Mouse (Mus musculus) layer of hippocampus, postnatal 36 days (tissue): ENCODE data around the gene Rbks. TPM values are rescaled to one million over a fixed set of nuclear protein-coding genes. Genes with fewer than 3 reads are reported as not detected.
A peak's percentile ranks its signal among the peaks of the same experiment; 100 is the strongest.
"Not testable (repeated sequence)": the region's sequence is repeated elsewhere in the genome, so short reads cannot be mapped to it uniquely, and the experiment has no call there.

Experiments
- DNase-seq, 2 experiments: peaks; one replicate each; pipeline ENCODE4 v3.0.0; 2022
- total RNA-seq, 2 experiments: library from RNA; stranded (reverse); gene quantifications; 2 replicates each; pipeline ENCODE4 v1.2.3; 2021

Gene Rbks
- total RNA-seq, 2 experiments from 2014 or later: 3.4 to 4.2 TPM

DNA sequence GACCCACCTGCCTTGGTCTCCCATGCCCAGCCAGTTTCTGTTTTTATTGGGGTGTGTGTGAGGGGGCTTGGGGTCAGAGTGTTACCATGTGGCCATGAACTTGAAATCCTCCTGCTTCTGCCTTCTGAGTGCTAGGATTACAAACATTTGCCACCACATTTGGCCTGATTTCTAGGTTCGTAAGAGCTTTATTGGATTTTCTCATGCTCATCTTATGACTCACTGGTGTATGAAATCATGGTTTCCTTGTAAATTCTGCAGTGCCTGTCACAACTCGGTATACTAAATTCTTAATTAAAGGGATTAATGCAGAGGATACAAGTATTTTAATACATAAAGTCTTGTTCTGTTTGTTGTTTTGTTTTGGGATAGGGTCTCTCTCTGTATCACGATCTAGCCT is 77.1 kb downstream of the Rbks start:
- no peak for DNase-seq

DNA sequence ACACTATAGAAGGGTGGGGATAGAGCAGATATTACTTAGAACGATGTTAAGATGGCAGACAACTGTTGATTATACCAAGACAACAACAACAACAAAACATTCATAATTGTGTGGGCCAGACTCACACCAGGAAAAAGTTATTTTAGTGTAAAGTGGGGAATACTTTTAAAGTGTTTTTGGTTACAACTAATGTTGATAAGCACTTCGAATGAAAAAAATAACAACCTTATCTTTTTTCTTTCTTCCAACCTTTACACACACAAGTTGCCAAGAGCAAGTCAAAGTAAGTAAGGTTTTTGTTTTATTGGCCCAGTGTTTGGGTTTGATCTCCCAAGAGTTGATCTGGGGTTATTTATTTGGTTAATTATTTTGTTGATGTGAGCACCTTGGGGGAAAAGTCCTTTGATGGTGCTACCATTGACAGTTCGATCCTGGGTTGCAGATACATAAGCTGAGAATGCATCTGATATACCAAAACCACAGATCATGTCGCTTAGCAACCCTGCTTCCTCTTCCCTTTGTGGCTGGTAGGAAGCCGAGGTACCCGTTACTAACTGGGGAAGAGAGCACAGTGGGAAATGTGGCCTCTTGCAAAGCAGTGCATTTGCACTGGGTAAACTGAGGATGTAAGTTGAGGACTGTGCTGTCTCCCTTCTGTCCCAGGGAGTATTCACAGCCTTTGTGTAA is 82.9 kb downstream of the Rbks start:
- DNase-seq: no peak

DNA sequence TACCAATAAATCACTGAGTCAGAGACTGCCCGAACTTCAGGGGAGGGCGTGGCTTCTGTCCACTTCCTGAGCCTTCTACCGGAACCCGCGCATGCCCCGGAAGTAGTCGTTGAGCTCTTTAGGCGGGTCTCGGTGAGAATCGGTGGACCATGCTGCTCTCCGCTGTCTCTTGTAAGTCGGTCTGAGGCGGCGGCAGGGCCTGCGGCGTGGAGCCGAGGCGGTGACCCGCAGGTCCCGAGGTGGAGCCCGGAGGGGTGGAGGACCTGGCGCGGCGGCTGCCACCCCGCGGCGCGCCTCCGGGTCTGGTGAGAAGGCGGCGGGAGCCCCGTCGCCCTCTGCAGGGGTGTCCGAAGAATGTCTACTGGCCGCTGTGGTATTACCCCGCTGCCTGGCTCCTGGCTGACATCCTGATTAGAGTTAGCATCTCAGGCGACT is 83.6 kb downstream of the Rbks start:
- peak; percentile 74 to 78 for DNase-seq

DNA sequence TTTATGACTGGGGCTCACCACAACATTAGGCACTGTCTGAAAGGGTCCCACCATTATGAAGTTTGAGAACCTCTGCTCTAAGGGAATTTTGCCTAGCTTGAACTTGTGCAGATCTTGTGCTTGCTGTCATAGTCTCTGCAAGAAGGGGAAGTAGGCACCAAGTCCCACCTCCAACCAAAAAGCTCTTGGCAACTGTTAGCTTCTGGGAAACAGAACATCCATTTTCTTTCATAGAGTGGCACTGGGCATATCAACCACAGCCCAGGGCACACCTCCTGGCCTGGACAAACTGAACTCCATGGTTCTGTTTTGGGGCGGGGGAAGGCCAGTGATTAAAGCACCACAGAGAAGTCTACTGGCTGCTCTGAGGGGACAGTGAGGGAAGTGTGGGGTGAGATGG is 86.2 kb downstream of the Rbks start:
- DNase-seq: no peak

DNA sequence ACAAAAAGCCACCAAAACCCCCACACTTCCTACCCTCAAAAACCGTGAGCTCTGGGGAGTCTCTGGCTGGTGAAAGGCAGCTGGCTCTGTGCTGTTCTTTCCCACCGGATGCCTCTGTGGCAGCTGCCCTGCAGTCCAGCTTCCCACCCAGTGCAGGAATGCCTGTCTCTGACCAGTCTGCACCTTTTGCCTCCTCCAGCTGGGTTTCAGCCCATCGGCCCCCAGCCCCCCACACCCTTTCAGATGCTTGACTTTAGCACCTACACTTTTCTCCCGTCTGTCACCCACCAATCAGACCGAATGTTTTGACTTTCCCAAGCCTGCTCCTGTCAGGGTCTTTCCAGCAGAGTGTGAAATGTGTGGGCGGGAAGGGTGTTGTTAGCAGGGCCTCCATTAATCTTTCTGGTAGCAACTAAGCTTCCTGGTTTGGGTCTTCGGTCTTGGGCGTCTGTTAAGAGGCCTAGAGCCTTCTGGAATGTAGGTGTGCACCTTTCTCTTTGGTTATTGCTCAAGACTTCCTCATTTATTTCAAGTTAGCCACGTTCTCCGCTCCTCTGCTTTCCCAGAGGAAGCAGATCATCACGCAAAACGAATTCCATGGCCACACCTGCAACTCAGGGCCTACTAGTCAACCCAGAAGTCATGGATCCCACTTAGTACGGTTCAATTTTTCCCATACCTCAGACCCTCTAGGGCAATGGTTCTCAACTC is 86.9 kb downstream of the Rbks start:
- no peak for DNase-seq

DNA sequence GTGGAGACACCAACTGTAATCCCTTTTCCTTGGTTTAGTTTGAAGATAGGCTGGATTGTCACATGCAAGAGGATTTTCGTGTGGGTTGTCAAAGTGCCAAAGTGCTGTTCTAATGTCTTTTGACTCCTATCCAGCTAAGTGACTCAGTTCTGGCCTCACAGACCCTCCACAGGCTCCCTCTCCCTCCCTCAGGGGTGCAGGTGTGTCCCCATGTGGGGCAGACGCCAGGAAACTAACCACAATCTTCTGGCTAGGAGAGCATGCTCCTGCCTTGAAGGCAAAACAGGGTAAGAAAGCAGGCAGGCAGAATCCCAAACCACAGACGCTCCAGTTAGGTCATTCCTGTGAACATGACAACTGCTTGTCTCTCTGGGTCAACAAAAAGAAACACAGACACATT is 91.3 kb downstream of the Rbks start:
- no peak for DNase-seq

DNA sequence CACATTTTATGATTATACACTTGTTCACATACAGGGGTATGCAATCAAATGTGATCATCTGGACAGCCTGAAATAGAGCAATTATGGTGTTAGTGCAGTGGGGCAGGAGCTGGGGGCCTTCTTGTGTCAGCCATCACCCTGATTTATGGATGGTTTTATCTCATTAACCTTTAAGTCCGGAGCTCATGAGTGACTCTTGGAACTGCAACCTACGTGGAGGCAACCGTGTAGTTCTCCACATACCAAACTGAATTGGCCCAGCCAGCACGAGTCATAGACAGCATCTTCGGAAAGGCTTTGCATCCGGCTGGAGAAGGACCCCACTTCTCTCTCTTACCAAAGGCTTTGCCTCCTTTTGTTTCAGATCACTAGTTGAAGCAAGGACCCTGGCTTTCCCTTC is 93.7 kb downstream of the Rbks start:
- DNase-seq: no peak

DNA sequence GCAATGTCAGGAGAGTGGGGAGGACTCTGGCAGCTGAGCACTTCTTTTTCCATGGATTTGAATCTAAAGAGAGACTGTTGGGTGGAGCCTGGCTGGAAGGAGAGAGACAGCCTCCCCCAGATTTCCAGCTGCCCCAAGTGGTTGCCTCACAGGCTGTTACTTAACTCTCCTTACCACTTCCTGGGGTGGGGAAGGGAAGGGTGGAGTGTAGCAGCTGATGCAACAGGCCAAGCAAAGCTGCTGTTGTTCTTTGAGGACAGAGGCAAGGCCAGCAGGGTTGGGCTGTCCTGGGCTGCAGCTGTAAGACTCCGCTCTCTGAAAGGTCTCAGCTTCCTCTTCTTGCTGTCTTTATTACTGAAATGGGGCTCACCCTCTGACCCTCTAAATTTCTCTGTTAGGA is 95.0 kb downstream of the Rbks start:
- peak; percentile 12 to 14 for DNase-seq

DNA sequence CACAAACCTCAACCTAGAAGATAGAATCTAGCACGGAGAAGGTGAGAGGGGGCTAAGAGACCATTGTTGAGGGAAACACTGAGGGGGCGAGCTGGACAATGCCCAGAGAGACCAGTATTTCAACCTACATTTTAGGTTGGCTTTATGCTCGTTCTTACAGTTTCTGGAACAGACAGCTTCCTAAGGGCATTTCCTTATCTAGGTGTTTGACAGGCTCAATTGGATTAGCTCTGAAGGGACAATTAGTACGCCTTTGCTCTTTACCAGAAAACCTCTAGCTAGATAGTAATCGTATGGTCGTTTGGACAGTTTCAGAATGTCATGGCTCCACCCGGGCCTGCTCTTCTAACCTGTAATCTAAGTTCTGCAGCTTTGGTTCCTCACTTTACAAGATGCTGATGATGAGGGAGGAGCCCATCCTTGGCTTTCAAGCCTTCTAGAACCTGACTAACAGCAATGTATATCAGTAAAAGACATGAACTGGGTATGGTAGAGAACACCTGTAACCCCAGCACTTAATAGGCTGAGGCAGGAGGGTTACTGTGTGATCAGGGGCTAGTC is 96.2 kb downstream of the Rbks start:
- DNase-seq: no peak

DNA sequence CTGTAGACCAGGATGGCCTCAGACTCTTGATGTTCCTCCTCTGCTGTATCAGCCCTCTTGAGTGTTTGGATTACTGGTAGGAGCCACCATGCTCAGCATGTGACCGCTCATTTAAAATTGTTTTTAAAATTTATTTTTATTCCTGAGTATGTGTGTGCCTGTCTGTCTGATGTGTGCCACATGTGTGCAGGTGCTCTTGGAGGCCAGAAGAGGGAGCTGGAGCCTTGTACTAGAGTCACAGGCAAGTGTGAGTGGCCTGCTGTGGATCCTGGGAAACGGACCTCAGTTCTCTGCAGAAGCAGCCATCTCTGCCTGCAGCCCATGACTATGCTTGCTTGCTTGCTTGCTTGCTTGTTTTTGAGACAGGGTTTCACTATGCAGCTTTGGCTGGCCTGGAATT is 98.3 kb downstream of the Rbks start:
- no peak for DNase-seq

DNA sequence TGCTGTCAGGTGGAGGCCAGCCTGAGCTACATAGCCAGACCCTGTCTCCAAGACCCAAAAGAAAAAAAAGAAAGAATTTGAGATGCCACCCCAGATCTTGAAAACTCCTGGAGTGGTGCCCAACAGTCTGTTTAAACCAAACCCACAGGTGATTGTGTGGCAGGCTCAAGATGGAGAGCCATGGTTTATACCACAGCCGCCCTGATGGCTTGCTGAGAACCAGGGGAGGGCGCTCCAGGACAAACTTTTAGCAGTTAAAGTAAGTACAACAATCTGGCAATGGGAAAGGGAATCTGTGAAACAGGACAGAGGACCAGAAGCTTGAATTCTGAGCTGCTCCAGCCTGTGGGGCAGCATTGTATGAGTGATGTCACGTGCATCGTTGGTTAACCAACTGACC is 98.8 kb downstream of the Rbks start:
- DNase-seq: no peak

DNA sequence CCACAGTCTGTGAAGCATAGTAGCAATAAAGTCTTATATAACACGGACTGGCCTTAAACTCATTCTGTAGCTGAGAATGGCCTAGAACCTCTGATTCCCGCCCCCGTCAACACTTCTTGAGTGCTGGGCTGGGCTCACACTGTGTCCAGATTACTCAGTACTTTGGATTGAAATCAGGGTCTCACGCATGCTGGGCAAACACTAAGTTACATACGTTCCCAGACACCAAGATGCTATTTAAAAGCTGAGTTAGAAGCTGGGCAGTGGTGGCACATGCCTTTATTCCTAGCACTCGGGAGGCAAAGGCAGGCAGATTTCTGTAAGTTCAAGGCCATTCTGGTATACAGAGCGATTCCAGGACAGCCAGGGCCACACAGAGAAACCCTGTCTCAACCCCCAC is 99.3 kb downstream of the Rbks start:
- DNase-seq: no peak

DNA sequence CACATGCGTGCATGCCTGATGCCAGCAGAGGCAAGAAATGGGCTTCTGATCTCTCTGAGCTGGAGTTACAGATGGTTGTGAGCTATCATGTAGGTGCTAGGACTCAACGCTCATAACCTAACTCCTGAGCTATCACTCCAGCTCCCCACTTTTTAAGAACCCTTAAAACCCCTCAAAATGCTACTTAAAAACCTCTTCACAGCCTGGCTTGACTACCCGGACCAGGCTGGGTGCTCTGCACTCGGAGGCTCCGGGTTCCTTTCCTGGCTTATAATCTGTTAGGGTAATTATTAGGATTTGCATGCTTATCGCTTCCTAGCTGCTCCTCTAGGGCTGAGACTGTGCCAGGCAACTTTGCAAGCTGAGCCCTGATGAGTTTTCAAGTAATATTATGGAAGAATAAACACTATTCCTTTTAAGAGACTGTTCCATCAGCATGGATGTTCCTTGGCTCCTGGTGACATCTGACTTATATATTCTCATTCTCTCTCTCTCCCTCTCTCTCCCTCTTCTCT is 99.9 kb downstream of the Rbks start:
- DNase-seq: no peak

DNA sequence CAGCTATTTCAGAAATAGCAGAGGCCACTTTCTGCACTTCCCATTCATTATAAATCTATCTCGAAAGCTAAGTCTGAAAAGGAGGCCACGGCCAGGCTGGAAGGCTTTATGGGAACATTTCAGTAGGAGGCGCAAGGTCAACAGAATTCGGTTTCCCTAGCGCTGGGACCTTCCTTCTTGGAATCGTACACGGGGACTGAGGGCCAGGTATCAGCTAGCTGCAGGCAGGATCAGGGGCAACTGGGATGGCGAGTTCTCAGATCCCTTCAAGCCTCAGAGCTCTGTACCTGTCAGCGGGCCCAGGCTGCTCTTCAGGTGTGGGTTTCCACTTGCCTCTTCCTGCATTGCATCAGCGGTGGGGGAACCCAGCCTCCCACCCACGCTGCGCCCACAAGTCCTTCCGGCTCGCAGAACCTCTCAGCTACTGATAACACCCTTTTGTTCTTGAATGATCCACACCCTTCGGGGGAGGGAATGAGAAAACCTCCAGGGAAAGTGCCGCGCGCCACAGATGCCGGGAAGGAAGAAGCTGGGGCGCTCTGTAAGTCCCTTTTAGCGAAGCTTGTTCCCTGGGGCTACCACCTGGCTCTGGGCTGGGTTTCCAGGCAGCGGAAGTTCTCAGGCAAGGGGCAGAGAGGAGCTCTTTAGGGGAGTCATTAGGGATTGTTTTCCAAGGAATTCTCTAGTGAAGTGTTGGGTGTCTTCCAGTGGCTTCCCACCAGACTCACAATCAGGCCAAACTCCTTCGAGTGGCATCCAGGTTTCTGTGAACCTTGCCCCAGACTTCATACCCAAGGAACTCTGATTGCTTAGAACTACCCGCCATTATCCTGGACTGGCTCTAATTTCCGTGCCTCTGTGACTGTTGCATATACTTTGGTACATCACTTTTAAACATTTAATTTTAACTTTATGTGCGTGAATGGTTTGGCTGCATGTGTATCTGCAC is 100.7 kb downstream of the Rbks start, which contains the start of gene Mrpl33:
Mrpl33 (plus strand) TSS at position 455 of the 949 bp plus-strand sequence.
- peak in 1 of 2 experiments; percentile 15 for DNase-seq

DNA sequence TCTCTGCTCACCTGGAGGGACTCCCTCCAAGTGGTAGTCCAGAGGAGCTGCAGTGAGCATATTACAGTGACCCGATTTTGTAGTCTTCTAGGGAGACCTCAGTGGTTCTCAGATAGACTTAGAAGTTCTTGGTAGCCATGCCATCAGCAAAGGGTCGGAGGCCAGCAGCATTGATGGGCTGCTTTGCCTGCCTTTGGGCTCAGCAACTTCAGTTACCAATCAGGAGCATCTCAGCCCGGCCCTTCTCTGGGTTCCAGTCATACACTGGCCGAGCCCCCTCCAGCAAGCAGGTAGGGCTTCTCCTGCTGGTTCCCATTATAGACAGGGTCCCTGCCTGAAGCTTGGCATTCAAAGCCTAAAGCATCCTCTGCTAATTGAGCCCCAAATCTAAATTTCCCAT is 101.6 kb downstream of the Rbks start:
- DNase-seq: no peak

DNA sequence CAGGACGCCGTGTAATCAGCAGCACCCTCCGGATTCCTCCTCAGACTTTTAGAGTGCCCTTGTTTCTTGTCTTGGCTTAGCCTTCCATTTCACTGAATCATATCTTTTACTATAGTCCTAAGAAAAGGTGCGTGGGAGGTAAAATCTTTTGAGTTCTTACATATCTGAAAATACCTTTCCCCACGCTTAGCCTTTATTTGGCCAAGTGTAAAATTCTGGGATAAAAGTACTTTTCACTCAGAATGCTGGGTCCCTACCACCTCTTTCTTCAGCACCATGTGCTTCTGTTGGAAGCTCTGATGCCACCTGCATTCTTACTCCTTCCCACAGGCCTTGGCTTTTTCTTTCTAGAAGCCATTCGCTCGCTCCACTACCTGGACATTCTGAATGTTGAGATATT is 106.3 kb downstream of the Rbks start:
- no peak for DNase-seq

DNA sequence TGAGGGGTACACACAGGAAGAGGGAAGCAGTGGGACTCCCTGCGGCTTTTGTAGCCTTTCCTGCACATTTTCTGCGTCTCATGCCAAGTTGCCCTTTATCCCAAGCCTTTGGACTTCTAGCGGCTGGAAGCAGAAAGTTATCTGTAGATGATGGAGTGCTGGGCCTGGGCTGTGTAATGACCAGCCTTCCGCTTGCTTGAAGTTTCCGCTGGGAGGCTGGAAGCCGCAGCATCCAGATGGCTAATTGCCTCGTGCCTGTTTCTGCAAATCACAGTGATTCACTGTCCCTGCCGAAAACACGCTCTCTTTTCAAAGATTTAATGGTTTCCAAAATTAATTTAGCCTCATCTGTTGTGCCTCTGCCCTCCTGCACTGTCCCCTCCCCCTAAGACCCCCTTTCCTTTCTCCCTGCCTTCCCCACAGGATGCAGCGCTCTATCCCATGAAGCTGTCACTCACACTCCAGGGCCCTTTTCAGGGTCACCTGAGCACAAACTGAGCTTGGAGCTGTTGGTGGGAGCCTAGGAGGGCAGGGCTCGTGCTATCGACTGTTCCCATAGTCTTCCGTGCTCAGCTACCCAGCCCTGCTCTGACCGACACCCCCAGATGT is 107.6 kb downstream of the Rbks start:
- peak in 1 of 2 experiments; percentile 33 for DNase-seq

DNA sequence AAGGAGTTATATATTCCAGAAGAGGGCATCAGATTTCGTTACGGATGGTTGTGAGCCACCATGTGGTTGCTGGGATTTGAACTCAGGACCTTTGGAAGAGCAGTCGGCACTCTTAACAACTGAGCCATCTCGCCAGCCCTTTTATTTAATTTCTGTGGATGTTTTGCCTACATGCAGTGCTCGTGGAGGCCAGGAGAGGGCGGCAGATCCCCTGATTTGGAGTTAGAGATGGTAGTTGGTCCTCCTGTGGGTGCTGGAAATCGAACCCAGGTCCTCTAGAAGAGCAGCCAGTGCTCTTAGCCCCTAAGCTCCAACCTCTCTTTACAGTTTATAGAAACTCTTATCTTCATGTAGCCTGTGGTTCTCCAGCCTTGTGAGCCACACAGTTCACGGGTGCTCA is 108.8 kb downstream of the Rbks start:
- DNase-seq: not testable (repeated sequence)

DNA sequence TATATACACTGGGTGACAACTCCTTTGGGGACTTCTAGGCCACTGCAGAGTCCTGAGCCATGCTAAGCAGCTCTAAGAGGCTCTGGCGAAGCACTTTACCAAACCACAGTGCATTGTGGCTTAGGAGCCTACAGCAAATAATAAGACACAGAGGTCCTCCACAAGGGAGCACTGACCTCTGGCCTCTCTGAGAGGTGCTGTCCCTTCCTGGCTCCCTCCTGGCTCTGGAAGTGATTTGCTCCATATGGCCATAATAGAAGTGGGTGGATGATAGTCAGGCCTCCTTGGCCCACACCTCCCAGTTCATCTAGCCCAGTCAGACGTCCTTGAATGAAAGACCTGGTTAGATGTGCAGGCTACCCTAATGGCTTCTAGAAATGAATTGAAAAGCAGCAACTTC is 109.4 kb downstream of the Rbks start:
- DNase-seq: no peak

DNA sequence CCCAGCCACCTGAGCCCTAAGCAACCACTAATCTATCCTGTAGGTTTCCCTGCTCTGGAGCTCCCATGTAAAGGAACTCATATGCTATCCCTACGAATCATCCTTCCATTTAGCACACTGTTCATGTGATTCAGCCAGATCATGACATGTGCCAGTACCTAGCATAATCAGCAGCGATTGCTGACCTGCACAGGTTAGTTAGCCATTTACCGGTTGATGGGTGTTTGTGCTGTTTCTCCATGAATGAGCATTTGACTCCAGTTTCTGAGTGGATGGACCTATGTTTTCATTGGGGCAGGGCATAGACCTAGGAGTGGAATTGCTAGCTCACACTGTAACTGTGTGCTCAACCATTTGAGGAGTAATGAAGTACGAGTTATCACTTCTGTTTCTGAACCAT is 111.9 kb downstream of the Rbks start:
- DNase-seq: no peak

DNA sequence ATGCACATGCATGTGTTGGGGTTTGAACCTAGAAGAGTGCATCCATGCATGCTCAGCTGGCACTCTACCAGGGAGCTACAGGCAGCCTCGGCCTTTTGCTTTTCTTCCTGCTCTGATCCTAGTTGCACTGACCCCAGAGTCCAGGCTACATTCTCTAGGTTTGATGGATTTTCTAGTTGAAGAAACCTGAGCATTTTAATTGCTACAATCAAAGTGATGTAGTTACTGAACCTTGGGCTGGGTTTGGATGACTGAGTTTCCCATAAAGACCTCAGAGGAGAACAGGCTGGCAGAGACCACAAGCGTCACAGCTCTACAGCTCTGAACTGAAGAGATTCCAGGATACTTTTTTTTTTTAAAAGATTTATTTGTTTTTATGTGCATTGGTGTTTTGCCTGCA is 114.2 kb downstream of the Rbks start:
- no peak for DNase-seq

DNA sequence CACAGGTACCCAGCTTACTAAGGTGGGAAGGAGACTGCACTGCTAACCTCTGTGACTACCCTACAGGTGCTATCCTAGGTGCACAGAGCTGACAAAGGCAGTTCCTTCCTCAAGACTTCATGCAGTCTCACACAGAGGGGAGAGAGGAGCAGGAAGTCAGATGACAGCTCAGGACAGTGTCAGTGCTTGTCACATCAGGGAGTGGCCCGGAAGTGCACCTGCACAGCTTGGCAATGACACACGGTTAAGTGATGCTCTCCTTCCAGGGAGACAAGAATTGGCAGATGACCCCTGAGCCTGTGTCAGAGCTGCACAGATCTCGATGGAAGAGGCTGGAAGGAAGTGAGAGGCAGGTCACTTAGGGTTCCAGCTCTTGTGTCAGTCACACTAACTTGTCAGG is 115.5 kb downstream of the Rbks start:
- no peak for DNase-seq
